Mouse (Mus musculus): ENCODE measurements at regions not wholly inside any gene's neighbourhood (a gene's known extent, or its start where the extent isn't known, plus 50 kb on each side); places are given as distances from the start of the nearest gene placed in this dataset.

GRCm38 (mm10) chr13:83123596-83123995 lies 380.2 kb upstream of the Mef2c start:
- Histone ChIP-seq H3K27ac (ENCODE audit: control insufficient read depth, insufficient read depth, low read length) (no peak overlapping the region), H3K36me3 (ENCODE audit: control insufficient read depth, insufficient read depth, low read length) (no peaks in the 10 kb centered on the region), H3K4me1 (replicated peaks; ENCODE audit: control insufficient read depth, insufficient read depth, low read length) (no peaks in the 10 kb centered on the region), H3K27me3 (ENCODE audit: control insufficient read depth, insufficient read depth, low read length) (no peaks in the 10 kb centered on the region), H3K4me3 (ENCODE audit: control insufficient read depth, insufficient read depth, low read length) (no peak overlapping the region)
- no peak for DNase-seq
- TF ChIP-seq POLR2A (IDR thresholded peaks at IDR 0.05; ENCODE audit: control insufficient read depth, extremely low read depth, insufficient read depth, low read length, poor library complexity) (no peak), CTCF (IDR thresholded peaks at IDR 0.05; ENCODE audit: borderline replicate concordance, control insufficient read depth, extremely low read depth, insufficient read depth, low read length, poor library complexity) (no peak)

- no peaks in the 10 kb centered on the region for H3K36me3 ChIP-seq (ENCODE audit: control insufficient read depth, insufficient read depth, low read length)
- TF ChIP-seq CTCF (IDR thresholded peaks at IDR 0.05; ENCODE audit: borderline replicate concordance, control insufficient read depth, extremely low read depth, insufficient read depth, low read length, poor library complexity) (no peak), POLR2A (IDR thresholded peaks at IDR 0.05; ENCODE audit: control insufficient read depth, extremely low read depth, insufficient read depth, low read length, poor library complexity) (no peak)
- no peaks in the 10 kb centered on the region for H3K4me1 ChIP-seq (replicated peaks; ENCODE audit: control insufficient read depth, insufficient read depth, low read length)
- no peak overlapping the region for H3K27ac ChIP-seq (ENCODE audit: control insufficient read depth, insufficient read depth, low read length)
- H3K4me3 ChIP-seq (ENCODE audit: control insufficient read depth, insufficient read depth, low read length): no peak overlapping the region
- no peak for DNase-seq
- no peaks in the 10 kb centered on the region for H3K27me3 ChIP-seq (ENCODE audit: control insufficient read depth, insufficient read depth, low read length)
- 97% methylated on average over 2 of the region's 2 CpGs for WGBS
Observed at GRCm38 (mm10) chr13:83124651-83125050, 379.2 kb upstream of the Mef2c start.

GRCm38 (mm10) chr13:83126438-83126837 lies 377.4 kb upstream of the Mef2c start:
- Histone ChIP-seq H3K36me3 (ENCODE audit: control insufficient read depth, insufficient read depth, low read length) (no peaks in the 10 kb centered on the region), H3K27me3 (ENCODE audit: control insufficient read depth, insufficient read depth, low read length) (no peaks in the 10 kb centered on the region), H3K4me3 (ENCODE audit: control insufficient read depth, insufficient read depth, low read length) (no peak overlapping the region), H3K27ac (ENCODE audit: control insufficient read depth, insufficient read depth, low read length) (no peak overlapping the region), H3K4me1 (replicated peaks; ENCODE audit: control insufficient read depth, insufficient read depth, low read length) (no peaks in the 10 kb centered on the region)
- no peak for TF ChIP-seq POLR2A (IDR thresholded peaks at IDR 0.05; ENCODE audit: control insufficient read depth, extremely low read depth, insufficient read depth, low read length, poor library complexity)
- no peak for TF ChIP-seq CTCF (IDR thresholded peaks at IDR 0.05; ENCODE audit: borderline replicate concordance, control insufficient read depth, extremely low read depth, insufficient read depth, low read length, poor library complexity)
- 93% methylated on average over 2 of the region's 2 CpGs for WGBS
- no peak for DNase-seq

GRCm38 (mm10) chr13:83131129-83131981 lies 372.5 kb upstream of the Mef2c start:
- 95% methylated on average over 7 of the region's 7 CpGs for WGBS
- no peak for TF ChIP-seq CTCF (IDR thresholded peaks at IDR 0.05; ENCODE audit: borderline replicate concordance, control insufficient read depth, extremely low read depth, insufficient read depth, low read length, poor library complexity)
- TF ChIP-seq POLR2A (IDR thresholded peaks at IDR 0.05; ENCODE audit: control insufficient read depth, extremely low read depth, insufficient read depth, low read length, poor library complexity): no peak
- no peak overlapping the region for H3K27ac ChIP-seq (ENCODE audit: control insufficient read depth, insufficient read depth, low read length)
- DNase-seq: no peak
- H3K27me3 ChIP-seq (ENCODE audit: control insufficient read depth, insufficient read depth, low read length): no peaks in the 10 kb centered on the region
- no peaks in the 10 kb centered on the region for H3K36me3 ChIP-seq (ENCODE audit: control insufficient read depth, insufficient read depth, low read length)
- no peak overlapping the region for H3K4me3 ChIP-seq (ENCODE audit: control insufficient read depth, insufficient read depth, low read length)
- no peaks in the 10 kb centered on the region for H3K4me1 ChIP-seq (replicated peaks; ENCODE audit: control insufficient read depth, insufficient read depth, low read length)

GRCm38 (mm10) chr13:83131982-83132354 lies 371.9 kb upstream of the Mef2c start:
- Histone ChIP-seq H3K27ac (ENCODE audit: control insufficient read depth, insufficient read depth, low read length) (no peak overlapping the region), H3K27me3 (ENCODE audit: control insufficient read depth, insufficient read depth, low read length) (no peaks in the 10 kb centered on the region), H3K4me1 (replicated peaks; ENCODE audit: control insufficient read depth, insufficient read depth, low read length) (no peaks in the 10 kb centered on the region), H3K4me3 (ENCODE audit: control insufficient read depth, insufficient read depth, low read length) (no peak overlapping the region), H3K36me3 (ENCODE audit: control insufficient read depth, insufficient read depth, low read length) (no peaks in the 10 kb centered on the region)
- no peak for DNase-seq
- 94% methylated on average over 1 of the region's 1 CpGs for WGBS
- TF ChIP-seq CTCF (IDR thresholded peaks at IDR 0.05; ENCODE audit: borderline replicate concordance, control insufficient read depth, extremely low read depth, insufficient read depth, low read length, poor library complexity) (no peak), POLR2A (IDR thresholded peaks at IDR 0.05; ENCODE audit: control insufficient read depth, extremely low read depth, insufficient read depth, low read length, poor library complexity) (no peak)

- no peaks in the 10 kb centered on the region for H3K4me1 ChIP-seq (replicated peaks; ENCODE audit: control insufficient read depth, insufficient read depth, low read length)
- H3K4me3 ChIP-seq (ENCODE audit: control insufficient read depth, insufficient read depth, low read length): no peak overlapping the region
- WGBS: 95% methylated on average over 7 of the region's 7 CpGs
- no peak overlapping the region for H3K27ac ChIP-seq (ENCODE audit: control insufficient read depth, insufficient read depth, low read length)
- H3K27me3 ChIP-seq (ENCODE audit: control insufficient read depth, insufficient read depth, low read length): no peaks in the 10 kb centered on the region
- TF ChIP-seq CTCF (IDR thresholded peaks at IDR 0.05; ENCODE audit: borderline replicate concordance, control insufficient read depth, extremely low read depth, insufficient read depth, low read length, poor library complexity) (no peak), POLR2A (IDR thresholded peaks at IDR 0.05; ENCODE audit: control insufficient read depth, extremely low read depth, insufficient read depth, low read length, poor library complexity) (no peak)
- H3K36me3 ChIP-seq (ENCODE audit: control insufficient read depth, insufficient read depth, low read length): no peaks in the 10 kb centered on the region
- no peak for DNase-seq
Observed at GRCm38 (mm10) chr13:83132671-83133638, 370.9 kb upstream of the Mef2c start.

All from thymus, adult 2 months (tissue).